Mouse (Mus musculus): ENCODE measurements around the gene Slc22a4.

DNA sequence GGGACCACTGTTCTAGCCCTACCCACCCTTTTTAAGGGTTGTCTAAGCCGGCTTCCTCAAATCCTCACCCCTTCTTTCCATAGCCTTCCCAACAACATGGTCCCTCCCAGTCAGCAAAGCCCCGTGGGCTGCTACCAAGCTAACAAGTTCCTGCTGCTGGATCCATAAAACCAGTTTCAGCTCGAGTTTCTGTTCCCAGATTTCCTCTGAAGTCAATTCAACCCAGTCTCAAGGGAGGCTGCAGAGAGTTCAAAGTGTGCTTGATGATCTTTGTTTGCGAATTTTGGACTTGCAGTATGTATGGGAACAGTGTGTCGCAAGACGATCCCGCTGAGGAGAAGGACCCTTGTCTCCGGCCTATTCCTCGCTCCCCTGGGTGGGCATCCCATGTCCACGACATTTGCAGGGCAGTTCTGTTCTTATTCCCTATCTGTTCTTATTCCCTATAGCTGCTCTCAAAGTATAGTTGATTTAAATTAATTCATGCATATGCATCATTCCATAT, 19.4 kb downstream of the Slc22a4 start:
- no peak for TF ChIP-seq CTCF (IDR thresholded peaks at IDR 0.05; ENCODE audit: extremely low read depth, insufficient read length, insufficient replicate concordance, low read depth, low read length)
- TF ChIP-seq POLR2A (IDR thresholded peaks at IDR 0.05; ENCODE audit: low read depth, low read length): no peak
